Mouse (Mus musculus) MN1 (cell line): ENCODE data around the gene Col27a1.

Experiments used
- DNase-seq: peaks from one replicate; pipeline ENCODE4 v3.0.0-alpha.2; 2016; ENCODE audit warnings: low spot score

The Col27a1 gene

GRCm38 (mm10) chr4:63260506-63260905 is 46.7 kb downstream of the Col27a1 start:
- no peak for DNase-seq

- no peak for DNase-seq
Measured at GRCm38 (mm10) chr4:63262941-63263340, 49.1 kb downstream of the Col27a1 start.

GRCm38 (mm10) chr4:63266276-63266675 is 52.5 kb downstream of the Col27a1 start:
- no peak for DNase-seq

GRCm38 (mm10) chr4:63267121-63267520 is 53.3 kb downstream of the Col27a1 start:
- DNase-seq = no peak

GRCm38 (mm10) chr4:63267586-63267985 is 53.8 kb downstream of the Col27a1 start:
- DNase-seq = no peak

- DNase-seq = no peak
Measured at GRCm38 (mm10) chr4:63268777-63269176, 55.0 kb downstream of the Col27a1 start.

GRCm38 (mm10) chr4:63274516-63274915 is 60.7 kb downstream of the Col27a1 start:
- no peak for DNase-seq

GRCm38 (mm10) chr4:63275251-63275650 is 61.4 kb downstream of the Col27a1 start:
- DNase-seq = no peak

GRCm38 (mm10) chr4:63276571-63276970 is 62.8 kb downstream of the Col27a1 start:
- no peak for DNase-seq

GRCm38 (mm10) chr4:63278821-63279220 is 65.0 kb downstream of the Col27a1 start:
- no peak for DNase-seq

GRCm38 (mm10) chr4:63281694-63282093 is 67.9 kb downstream of the Col27a1 start:
- no peak for DNase-seq

- DNase-seq = no peak
Measured at GRCm38 (mm10) chr4:63283319-63283718, 69.5 kb downstream of the Col27a1 start.

- DNase-seq = no peak
Measured at GRCm38 (mm10) chr4:63286034-63286433, 72.2 kb downstream of the Col27a1 start.

- DNase-seq = no peak
Measured at GRCm38 (mm10) chr4:63288497-63288896, 74.7 kb downstream of the Col27a1 start.

GRCm38 (mm10) chr4:63290081-63290480 is 76.3 kb downstream of the Col27a1 start:
- no peak for DNase-seq

GRCm38 (mm10) chr4:63291075-63291474 is 77.3 kb downstream of the Col27a1 start:
- DNase-seq = no peak

- no peak for DNase-seq
Measured at GRCm38 (mm10) chr4:63291658-63292057, 77.9 kb downstream of the Col27a1 start.

- DNase-seq = no peak
Measured at GRCm38 (mm10) chr4:63295641-63296040, 81.8 kb downstream of the Col27a1 start.

GRCm38 (mm10) chr4:63296263-63296662 is 82.5 kb downstream of the Col27a1 start:
- DNase-seq = no peak

GRCm38 (mm10) chr4:63296876-63297275 is 83.1 kb downstream of the Col27a1 start:
- DNase-seq = no peak

GRCm38 (mm10) chr4:63298191-63298590 is 84.4 kb downstream of the Col27a1 start:
- DNase-seq = no peak

- no peak for DNase-seq
Measured at GRCm38 (mm10) chr4:63302641-63303040, 88.8 kb downstream of the Col27a1 start.

GRCm38 (mm10) chr4:63307175-63308062 is 93.6 kb downstream of the Col27a1 start:
- DNase-seq = peak; percentile 27

- DNase-seq = no peak
Measured at GRCm38 (mm10) chr4:63308316-63308715, 94.5 kb downstream of the Col27a1 start.
